Mouse (Mus musculus) granulocyte monocyte progenitor cell, adult 5-6 weeks (primary cell): ENCODE measurements at regions not wholly inside any gene's neighbourhood (a gene's known extent, or its start where the extent isn't known, plus 50 kb on each side); places are given as distances from the start of the nearest gene placed in this dataset.
"Not testable (repeated sequence)": the region's sequence is repeated elsewhere in the genome, so short reads cannot be mapped to it uniquely, and the experiment has no call there.

Experiments
- ATAC-seq: replicated peaks from 2 replicates; pipeline ENCODE4 v1.8.0; 2016; ENCODE audit warnings: mild to moderate bottlenecking, moderate TSS enrichment, inconsistent platforms; ENCODE audit not compliant: poor library complexity, severe bottlenecking

GRCm38 (mm10) chr10:37739024-37739423 is 600.3 kb upstream of the Marcks start:
- ATAC-seq, result no peak

GRCm38 (mm10) chr10:37725609-37726008 is 586.9 kb upstream of the Marcks start:
- ATAC-seq, result no peak

DNA sequence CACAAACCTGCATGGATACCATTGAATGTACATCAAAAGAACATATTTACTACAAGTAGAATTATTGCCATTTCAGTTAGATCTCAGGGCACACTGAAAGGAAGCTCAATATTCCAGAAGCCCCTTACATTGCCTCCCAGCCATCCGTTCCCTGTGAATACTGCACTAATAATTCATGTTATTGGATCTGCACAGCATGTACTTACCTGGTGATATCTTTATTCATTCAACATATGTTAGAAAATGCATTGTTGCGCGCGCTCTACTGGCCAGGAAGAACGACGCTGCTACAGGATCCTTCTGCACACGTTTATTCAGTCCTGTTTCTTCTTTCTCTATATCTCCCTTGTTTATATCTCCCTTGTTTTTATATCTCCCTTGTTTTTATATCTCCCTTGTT is 586.3 kb upstream of the Marcks start:
- ATAC-seq, result not testable (repeated sequence)

DNA sequence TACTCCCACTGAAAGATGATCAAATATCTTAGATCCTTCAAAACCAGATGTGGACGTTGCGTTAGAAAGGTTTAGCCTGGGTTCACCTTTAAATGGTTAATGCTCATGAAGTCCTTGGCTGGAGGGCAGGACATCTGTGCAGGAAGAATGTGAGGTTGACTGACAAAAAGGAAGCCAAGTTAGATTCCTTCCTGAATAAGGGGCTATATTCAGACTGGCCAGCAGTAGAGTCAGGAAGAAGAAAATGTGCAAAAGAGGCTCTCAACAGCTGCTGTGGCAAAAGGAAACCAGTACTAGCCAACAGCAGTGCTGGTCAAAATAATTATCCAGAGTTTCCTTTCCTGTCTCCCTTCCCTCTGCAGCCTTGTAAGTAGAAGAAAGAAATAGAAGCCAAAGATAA is 582.0 kb upstream of the Marcks start:
- ATAC-seq, result no peak

DNA sequence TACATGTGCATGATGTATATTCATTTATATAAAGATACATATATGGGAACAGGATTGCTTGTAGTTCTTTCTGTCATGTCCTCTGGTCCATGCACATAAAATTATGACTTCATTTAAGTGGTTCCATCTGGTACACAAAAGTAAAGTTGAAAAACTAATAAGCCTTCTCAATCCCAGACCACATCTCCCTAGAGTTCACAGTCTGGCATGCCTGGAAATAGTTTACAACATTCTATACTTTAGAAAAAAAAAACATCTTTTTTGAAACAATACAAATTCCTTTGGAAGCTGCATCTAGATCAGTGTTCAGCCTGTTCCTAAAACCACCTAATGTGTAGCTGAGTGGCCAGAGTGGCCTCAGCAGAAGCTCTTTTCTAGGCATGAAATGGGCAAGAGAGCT is 578.2 kb upstream of the Marcks start:
- ATAC-seq, result no peak

GRCm38 (mm10) chr10:37711459-37711858 is 572.7 kb upstream of the Marcks start:
- ATAC-seq, result no peak

- no peak for ATAC-seq
Observed at GRCm38 (mm10) chr10:37694041-37694690, 555.4 kb upstream of the Marcks start.

DNA sequence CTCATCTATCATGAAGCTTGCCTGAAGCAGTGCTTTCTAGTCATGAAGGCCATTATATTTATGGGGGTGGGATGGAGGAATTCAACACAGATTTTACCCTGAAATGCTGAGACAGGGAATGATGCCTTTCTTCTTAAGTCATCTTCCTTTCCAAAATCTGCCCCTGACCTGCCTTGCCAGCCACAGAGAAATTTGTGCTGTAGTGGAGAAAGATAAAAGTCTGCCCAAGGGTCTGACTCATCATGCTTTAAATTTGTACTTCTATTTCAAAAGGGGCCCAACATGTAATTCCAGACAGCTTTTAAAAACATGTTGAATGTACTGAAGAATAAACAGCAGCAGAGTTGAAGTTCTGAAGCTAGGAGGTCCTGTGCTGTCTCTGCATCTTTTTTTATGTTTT is 554.1 kb upstream of the Marcks start:
- no peak for ATAC-seq

DNA sequence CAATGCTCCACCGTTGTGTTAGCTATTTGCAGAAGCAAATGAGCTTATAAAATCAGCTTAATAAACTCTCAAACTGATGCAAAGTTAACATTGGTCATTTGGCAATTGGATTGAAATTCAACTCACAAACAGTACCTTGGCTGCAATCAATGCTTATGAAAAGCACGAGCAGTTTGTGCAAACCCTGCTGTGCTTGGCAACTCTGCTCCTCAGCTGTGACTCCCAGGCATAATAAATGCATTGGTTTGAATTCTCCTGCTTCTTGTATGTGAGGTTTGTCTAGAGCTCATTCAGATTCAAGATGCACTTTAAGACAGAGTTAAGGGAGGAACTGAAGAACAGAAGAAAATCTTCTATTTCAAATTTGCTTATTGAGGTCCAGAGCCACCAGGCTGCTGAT is 553.2 kb upstream of the Marcks start:
- ATAC-seq, result no peak

GRCm38 (mm10) chr10:37683101-37683500 is 544.4 kb upstream of the Marcks start:
- no peak for ATAC-seq

GRCm38 (mm10) chr10:37680601-37681000 is 541.9 kb upstream of the Marcks start:
- ATAC-seq, result no peak

DNA sequence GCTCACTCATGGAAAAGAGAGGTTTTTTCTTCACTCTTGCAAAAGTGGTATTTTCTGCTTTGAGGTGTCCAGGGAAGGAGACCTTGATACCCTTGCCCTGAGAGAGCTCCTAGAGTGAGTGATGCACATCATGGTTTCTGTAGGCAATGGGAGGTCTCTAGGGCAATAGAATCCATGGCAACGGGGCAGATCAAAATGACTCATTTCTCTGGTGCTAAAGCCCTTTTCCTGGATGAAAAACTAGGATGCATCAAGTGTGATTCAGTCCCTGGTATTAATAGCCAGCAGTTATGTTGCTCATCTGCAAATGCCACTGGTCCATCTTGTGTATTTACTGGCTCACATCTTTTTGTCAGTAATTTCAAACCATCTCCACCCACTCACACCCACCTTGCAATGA is 539.1 kb upstream of the Marcks start:
- ATAC-seq, result no peak

- ATAC-seq, result no peak
Observed at GRCm38 (mm10) chr10:37668827-37669226, 530.1 kb upstream of the Marcks start.

DNA sequence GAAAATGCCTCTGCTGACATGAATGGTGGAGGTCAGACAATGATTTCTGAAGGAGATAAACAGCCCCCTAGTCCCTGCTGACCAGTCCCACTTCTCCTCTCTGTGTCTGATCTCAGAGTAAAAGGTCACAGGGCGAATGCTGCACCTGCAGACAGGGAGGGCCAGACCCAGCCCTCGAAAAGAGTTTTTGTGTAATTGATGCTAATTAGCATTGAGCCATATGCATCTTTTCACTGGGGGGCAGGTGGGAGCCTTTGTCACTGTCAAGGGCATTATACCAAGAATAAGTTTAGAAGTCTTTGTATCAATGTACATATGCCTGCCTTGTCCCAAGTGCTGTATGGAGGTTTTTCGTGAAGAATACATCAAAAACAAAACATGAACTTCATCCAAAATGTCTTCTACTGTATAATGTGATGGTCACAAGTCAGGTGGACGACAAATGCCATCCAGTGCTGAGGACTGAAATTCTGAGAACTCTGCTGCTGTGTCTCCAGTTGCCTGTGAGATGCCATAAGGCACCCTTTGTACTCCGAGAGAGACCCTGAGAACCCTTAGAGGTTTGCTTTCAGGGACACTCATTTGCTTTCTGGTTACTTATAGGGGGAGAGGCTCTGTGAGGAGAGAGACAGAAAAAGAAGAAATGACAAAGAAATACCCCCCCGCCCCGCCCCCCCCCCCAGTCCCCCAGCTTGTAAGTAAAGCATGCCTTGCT is 528.5 kb upstream of the Marcks start:
- no peak for ATAC-seq

DNA sequence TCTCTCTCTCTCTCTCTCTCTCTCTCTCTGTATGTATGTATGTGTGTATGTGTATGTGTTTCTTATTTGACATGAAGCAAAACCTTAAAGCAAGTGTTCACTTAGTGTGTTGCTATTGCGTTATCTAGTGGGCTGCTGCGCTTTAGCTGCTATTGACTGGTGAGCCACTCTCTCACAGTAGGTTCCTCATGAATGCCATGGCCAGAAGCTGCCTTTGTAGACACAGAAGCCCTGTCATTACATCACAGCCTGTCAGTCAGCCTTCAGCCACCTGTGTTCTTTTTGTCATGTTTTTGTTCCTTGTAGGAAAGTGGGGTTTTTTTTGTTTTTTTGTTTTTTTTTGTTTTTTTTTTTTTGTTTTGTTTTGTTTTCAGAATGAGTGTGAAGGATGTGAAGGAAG is 527.8 kb upstream of the Marcks start:
- ATAC-seq, result no peak

GRCm38 (mm10) chr10:37637001-37637562 is 498.4 kb upstream of the Marcks start:
- no peak for ATAC-seq

DNA sequence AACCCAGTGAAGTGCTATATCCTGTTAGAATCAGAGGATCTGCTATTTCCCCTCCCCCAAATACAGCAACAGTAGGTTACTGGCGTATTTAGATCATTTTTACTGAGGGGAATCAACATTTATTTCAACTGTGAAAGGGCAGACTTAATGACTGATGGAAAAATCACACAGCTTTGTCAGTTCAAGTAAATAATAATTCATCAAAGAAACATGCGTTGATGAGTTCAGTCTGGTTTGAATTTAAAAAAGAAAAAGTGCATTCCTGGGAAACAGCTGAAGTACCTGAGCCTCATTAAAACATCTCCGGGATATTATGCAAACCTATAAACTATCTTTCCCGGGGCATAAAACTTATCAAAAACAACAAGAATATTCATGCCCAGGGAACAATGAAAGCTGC is 497.7 kb upstream of the Marcks start:
- ATAC-seq, result no peak

GRCm38 (mm10) chr10:37630403-37630802 is 491.7 kb upstream of the Marcks start:
- ATAC-seq, result no peak

- no peak for ATAC-seq
Observed at GRCm38 (mm10) chr10:37627900-37628299, 489.2 kb upstream of the Marcks start.

GRCm38 (mm10) chr10:37626758-37627201 is 488.1 kb upstream of the Marcks start:
- no peak for ATAC-seq

GRCm38 (mm10) chr10:37625972-37626757 is 487.4 kb upstream of the Marcks start:
- no peak for ATAC-seq
